Mouse (Mus musculus): ENCODE results near the gene Pibf1.

GRCm38 (mm10) chr14:99107631-99108187, 8.5 kb downstream of the Pibf1 start:
- no peak for TF ChIP-seq CTCF (IDR thresholded peaks at IDR 0.05; ENCODE audit: insufficient read depth, low read length)
- TF ChIP-seq POLR2A (IDR thresholded peaks at IDR 0.05; ENCODE audit: borderline replicate concordance, extremely low read depth, low read depth, low read length): no peak

All from lung, adult 2 months (tissue).